Mouse (Mus musculus): ENCODE data around the gene Ier2.
"Not testable (repeated sequence)": the region's sequence is repeated elsewhere in the genome, so short reads cannot be mapped to it uniquely, and the experiment has no call there.

Gene Ier2

GRCm38 (mm10) chr8:84637946-84638554 is 24.6 kb downstream of the Ier2 start:
- DNase-seq = no peak

GRCm38 (mm10) chr8:84636051-84636691 is 26.5 kb downstream of the Ier2 start:
- DNase-seq = peak; percentile 65

- DNase-seq = peak; percentile 56
Measured at GRCm38 (mm10) chr8:84635397-84636050, 27.1 kb downstream of the Ier2 start.

GRCm38 (mm10) chr8:84634849-84635304 is 27.8 kb downstream of the Ier2 start:
- peak; percentile 97 for DNase-seq

- DNase-seq = no peak
Measured at GRCm38 (mm10) chr8:84633841-84634584, 28.6 kb downstream of the Ier2 start.

- DNase-seq = no peak
Measured at GRCm38 (mm10) chr8:84631813-84632212, 30.8 kb downstream of the Ier2 start.

- no peak for DNase-seq
Measured at GRCm38 (mm10) chr8:84630145-84630544, 32.5 kb downstream of the Ier2 start.

GRCm38 (mm10) chr8:84629586-84629985 is 33.1 kb downstream of the Ier2 start:
- no peak for DNase-seq

GRCm38 (mm10) chr8:84623425-84623824 is 39.2 kb downstream of the Ier2 start:
- DNase-seq = not testable (repeated sequence)

- no peak for DNase-seq
Measured at GRCm38 (mm10) chr8:84621102-84621625, 41.5 kb downstream of the Ier2 start.

- DNase-seq = no peak
Measured at GRCm38 (mm10) chr8:84617005-84617404, 45.6 kb downstream of the Ier2 start.

- no peak for DNase-seq
Measured at GRCm38 (mm10) chr8:84615666-84616485, 46.8 kb downstream of the Ier2 start.

- no peak for DNase-seq
Measured at GRCm38 (mm10) chr8:84614512-84615223, 48.0 kb downstream of the Ier2 start.
